Mouse (Mus musculus): Measurements from ENCODE around the gene Gnas.

DNA sequence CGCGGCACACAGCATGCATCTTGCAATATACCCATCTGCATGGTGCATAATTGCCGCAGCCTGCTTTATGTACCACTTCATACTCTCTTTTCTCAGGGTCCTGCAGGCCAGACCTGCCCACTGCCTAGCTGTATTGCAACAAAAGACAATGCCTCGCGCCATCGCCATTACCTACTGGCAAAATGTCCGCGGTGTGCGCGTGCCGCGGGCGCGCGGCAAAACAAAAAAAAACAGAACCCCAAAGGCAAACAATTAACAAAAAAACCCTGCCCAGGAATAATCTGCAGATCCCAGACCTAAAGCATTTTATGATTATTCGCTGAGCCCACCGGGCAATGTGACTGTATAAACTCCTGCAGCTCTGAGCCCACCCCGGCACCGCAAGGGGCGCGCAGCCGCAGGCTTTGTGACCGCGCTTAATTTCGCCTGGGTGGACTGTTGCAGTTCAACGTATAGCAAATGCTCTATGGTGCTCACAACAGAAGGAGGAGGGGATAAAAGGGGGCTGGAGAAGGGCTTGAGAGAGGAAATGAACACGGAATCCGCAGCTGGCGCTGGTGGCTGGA, 11.9 kb downstream of the Gnas start:
- TF ChIP-seq CTCF (IDR thresholded peaks at IDR 0.05; ENCODE audit: low read depth, low read length) = no peak
- no peak for TF ChIP-seq POLR2A (IDR thresholded peaks at IDR 0.05; ENCODE audit: extremely low read depth, insufficient read depth, low read length)
